Mouse (Mus musculus): ENCODE results near the gene Actr1a.

DNA sequence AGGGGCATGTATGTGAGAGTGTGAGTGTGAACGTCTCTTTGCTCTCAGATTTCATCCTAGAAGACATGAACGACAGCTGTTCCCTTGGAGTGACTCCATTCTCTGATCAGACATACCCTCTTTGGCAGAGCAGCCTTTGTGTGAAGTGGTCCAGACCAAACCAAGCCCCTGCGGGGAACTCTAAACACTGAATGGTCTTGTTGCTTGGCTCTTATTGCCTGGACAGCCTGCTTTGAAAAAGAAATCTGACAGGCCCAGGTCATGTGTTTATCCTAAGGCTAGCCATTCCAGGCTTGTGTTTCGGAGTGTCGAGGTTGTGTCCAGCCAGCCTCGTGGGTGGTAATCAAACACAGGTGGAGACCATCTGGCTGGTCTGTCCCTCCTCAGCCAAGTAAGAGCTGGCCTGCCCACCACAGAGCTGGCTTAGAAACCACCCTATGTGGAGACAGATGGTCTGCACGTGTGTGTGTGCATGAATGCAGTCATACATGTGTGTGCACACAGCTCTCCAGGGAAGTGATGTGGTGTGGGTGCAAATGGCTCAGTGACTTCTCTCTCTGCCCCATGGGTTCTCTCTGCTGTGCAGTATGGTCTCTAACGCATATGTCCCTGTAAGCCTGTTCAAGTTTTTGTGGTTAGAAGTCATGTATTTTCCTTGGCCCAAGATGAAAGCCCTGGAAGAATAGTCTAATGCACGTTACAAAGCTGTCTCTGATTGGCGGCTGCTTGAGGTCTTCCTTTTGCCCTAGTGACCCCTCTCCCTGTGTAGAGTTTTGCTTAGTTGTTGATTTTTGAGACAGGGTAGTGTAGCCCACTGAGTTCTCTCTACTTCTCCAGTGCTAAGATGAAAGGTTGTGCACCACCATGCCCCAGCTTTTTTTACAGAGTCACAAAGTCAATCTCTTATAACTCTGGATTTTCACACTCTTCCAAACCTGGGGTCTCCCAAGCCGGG is 27.1 kb upstream of the Actr1a start:
- no peak for TF ChIP-seq CTCF (IDR thresholded peaks at IDR 0.05; ENCODE audit: low read depth, low read length)
- no peak for TF ChIP-seq EP300 (IDR thresholded peaks at IDR 0.05; ENCODE audit: insufficient read depth, low read depth, low read length)

Measured in ES-Bruce4 (cell line).